Mouse (Mus musculus) megakaryocyte, adult 5-6 weeks (primary cell): ENCODE results near the gene Ddb1. TPM values are rescaled to one million over a fixed set of nuclear protein-coding genes. Genes with fewer than 3 reads are reported as not detected.

Experiments
- ATAC-seq: 2 replicates; pipeline ENCODE4 v1.8.0; 2016; ENCODE audit warnings: mild to moderate bottlenecking, inconsistent platforms; ENCODE audit not compliant: poor library complexity, severe bottlenecking
- total RNA-seq, 2 experiments: library from RNA; stranded (forward) in 1 of 2; stranded (reverse) in 1 of 2; fragments of 153-499, 151-499 nt in 1 of 2; fragments of 221-1000, 200-1000 nt in 1 of 2; gene quantifications; 2 replicates each; pipeline versions ENCODE4 v1.2.3 to v1.2.4; 2015 to 2017

The Ddb1 gene
- total RNA-seq, 2 experiments from 2014 or later = 45.1 to 175 TPM

GRCm38 (mm10) chr19:10589127-10589857 is 15.8 kb upstream of the Ddb1 start:
- peak; percentile 71 for ATAC-seq

GRCm38 (mm10) chr19:10590301-10590700 is 14.8 kb upstream of the Ddb1 start:
- no peak for ATAC-seq

- no peak for ATAC-seq
Measured at GRCm38 (mm10) chr19:10591659-10592377, 13.3 kb upstream of the Ddb1 start.

DNA sequence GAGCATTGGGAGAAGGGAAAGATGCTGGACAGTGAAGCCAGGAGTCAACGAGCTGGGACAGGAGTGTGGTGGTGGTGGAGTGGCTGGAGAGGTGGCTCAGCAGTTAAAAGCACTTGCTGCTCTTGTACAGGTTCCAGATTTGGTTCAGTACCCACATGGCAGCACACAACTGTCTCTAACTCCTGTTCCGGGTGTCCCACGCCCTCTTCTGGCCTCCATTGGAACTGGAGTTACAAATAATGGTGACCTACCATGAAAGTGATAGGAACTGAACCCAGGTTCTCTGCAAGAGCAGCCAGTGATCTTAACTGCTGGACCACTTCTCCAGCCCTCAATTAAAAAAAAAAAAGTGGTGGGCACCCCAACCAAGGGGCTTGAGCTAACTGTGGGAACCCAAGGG is 6.9 kb upstream of the Ddb1 start:
- ATAC-seq = 0 out of 2 replicates have a peak, but pooled peaks have one; percentile 31

DNA sequence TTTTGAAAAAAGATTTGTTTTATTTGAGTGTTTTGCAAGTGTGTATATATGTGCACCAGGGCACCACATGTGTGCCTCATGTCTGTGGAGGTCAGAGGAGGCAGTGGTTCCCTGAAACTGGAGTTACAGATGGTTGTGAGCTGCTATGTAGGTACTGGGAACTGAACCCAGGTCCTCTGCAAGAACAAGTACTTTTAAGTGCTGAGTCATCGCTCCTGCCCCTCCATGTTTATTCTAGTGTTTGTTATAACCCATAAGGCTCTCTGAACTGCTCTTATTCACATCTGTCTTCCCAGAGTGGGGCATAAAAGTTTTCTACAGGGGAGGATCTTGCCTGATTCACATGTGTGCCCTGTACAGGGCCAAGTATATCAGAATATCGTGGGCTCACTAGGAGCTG is 5.5 kb upstream of the Ddb1 start:
- ATAC-seq = no peak

DNA sequence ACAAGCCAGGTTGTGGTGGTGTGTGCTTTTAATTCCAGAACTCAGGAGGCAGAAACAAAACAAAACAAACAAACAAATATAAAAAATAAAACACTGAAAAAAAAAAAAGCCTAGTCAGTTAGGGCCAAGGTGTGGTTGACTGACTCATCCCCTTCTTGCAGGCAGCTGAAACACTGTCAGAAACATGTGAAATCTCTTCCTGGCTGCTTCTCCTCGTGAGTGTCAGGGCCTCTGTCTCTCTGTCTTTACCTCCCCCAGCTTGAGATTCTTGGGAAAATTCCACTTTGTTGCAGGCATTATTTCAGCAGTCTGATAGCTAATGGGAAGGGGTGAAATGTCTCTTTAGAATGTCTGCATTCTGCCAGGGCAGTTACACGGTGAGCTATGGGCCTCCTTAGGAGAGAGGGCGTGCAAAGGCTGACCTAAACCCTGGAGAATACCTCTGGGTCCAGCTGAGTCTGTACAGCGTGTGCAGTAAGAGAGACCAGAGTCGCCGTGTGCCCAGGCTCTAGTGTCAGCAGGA is 2.8 kb upstream of the Ddb1 start:
- ATAC-seq = no peak

DNA sequence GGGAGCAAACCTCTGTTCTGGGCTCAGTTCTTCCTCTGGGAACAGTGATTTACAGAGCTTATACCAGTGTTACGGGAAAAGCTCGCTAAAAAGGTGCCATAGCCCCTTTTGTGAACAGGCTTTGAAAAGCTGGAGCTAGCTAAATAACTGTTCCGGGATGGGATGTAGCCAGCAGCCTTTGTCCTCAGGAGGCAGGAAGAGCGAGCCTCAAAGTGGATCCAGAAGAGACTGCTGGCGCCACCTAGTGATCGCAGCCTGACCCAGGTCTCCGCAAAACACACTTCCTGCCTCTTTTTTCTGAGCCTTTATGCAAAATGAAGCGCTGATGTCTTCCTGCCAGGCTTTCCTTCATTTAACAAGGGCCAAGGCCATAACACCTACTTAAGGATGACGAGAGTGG is 2.3 kb upstream of the Ddb1 start:
- ATAC-seq = peak; percentile 58

GRCm38 (mm10) chr19:10603660-10604523 is 1.2 kb upstream of the Ddb1 start:
- no peak for ATAC-seq

DNA sequence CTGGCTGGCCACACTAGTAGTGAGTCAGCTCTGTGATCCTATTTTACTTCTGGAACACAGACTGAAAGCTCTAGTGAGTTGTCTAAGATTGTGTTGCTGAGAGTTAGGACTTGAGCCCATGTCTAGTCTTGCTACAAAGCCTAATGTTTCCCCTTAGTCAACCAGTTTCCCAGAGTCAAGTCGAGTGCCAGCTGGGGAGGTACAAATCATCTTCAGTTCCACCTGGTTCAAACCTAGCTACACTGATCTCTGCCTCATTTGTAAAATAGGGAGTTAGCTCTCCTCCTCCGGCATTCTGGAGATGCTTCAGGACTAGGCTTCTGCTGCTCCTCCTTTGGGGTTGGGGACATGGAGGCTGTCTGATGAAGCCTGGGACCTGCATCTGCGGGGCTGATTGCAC is 593 bp upstream of the Ddb1 start:
- no peak for ATAC-seq

DNA sequence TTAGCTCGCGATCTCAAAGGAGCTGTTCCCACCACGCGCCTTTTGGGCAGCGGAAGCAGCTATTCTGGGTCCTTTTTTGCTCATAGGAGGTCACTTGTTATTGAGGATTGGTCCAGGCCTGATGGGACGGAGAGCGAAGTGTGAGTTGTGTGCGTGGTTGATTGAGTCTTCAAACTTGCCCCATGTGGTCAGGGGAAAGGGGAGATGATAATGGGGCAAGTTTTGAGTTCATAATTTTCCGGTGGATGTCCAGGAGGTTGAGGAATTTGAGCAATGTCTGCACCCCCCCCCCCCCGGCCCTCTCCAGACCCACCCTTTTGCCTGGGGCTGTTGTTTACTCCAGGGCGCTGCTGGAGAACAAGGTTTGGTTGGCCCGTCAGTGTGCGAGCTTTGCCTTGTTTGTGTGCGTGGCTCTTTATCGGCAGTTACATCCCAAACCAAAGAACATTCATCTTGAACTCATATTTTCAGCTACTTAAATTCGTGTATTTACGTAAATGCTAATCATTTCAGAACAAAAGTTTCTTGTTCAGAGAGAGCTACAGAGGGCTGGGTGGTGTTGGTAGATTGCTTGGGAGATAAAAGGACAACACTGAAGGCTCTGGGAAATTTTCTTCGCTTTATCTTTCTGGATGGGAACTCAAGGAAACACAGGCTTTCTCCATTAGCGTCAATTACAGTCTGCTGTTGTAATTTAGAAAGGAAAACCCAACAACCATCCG is 935 bp downstream of the Ddb1 start:
- ATAC-seq = no peak

DNA sequence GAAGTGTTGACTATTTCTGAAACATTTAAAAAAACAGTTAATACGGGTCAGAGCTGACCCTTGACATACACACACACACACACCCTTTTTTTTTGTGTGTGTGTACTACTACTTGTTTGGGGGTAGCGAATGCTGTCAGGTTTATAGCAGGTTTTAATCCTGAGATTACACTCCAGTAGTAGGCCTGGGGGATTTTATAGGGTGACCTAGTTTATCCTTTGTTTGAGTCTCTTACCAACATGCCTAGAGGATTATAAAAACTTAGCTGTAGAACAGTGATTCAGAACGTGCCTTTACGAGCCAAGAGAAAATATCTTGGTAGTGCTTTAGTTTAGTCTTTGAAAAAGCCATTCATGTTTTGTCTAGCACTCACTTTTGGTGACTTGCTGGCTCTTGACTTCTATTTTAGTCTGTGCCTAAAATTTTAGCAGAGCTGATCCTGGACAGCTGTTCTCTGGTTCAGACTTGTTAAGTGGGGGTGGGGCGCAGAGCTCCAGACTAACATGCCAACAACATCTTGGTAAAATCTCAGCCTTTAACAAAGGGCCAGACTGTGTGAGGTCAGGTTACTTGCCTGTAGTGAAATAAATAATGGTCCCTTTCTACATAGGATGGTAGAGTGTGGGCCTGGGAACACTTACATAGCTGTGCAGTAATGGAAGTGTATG is 3.6 kb downstream of the Ddb1 start:
- ATAC-seq = no peak

- ATAC-seq = peak; percentile 33; the same call in 1 of the 2 replicates
Measured at GRCm38 (mm10) chr19:10634106-10634871, 29.2 kb downstream of the Ddb1 start, which contains the start of gene Vwce. TSS of gene Vwce (plus strand) at chr19:10634213.

DNA sequence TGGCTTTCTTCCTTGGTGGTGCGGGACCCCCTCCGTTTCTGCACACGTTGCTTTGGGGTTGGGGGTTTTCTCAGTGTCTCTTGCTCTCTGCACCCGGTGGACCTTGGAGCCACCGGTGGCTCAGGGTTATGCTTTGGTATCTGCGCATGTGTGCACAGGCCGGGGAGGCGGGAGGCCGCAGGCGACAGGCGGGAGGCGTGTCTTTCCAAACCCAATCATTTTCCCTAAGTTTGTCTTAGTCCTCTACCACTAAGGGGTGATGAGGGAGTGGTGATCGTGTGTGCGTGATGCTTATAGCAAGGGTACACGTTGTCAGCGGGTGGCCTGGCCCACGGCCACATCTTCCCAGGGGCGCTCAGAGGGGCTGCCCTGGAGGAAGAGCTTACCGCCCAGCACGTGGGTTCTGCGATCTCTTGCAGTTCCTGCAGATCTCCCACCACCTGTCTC is 29.8 kb downstream of the Ddb1 start:
- ATAC-seq = peak; percentile 43

GRCm38 (mm10) chr19:10637840-10638239 is 32.7 kb downstream of the Ddb1 start:
- ATAC-seq = no peak

DNA sequence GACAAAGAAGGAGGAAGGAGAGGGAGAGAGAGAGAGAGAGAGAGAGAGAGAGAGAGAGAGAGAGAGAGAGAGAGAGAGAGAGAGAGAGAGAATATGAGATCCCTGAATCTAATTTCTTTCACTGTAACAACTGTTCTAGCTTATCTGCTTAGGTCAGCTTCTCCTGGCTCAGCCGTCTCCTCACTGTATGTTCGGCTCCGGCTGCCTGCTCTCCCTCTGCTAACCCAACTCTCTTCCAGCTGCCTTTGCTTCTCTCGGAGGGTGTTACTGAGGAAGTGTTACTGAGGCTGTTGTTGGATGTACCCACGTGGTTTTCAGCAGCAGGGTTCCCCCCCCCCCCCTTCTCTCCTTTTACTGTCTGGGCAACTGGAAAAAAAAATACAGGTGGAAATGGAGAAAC is 35.0 kb downstream of the Ddb1 start:
- ATAC-seq = no peak

GRCm38 (mm10) chr19:10640589-10641378 is 35.7 kb downstream of the Ddb1 start:
- ATAC-seq = no peak

GRCm38 (mm10) chr19:10645616-10646015 is 40.5 kb downstream of the Ddb1 start:
- no peak for ATAC-seq

GRCm38 (mm10) chr19:10648156-10648555 is 43.0 kb downstream of the Ddb1 start:
- ATAC-seq = no peak
